Mouse (Mus musculus) NIH3T3 (cell line): ENCODE results near the gene Vmn2r36.
"Not testable (repeated sequence)": the region's sequence is repeated elsewhere in the genome, so short reads cannot be mapped to it uniquely, and the experiment has no call there.

Experiments
- DNase-seq: peaks from one replicate; pipeline ENCODE4 v3.0.0-alpha.2; 2012; ENCODE audit warnings: low read depth

Vmn2r36 gene

DNA sequence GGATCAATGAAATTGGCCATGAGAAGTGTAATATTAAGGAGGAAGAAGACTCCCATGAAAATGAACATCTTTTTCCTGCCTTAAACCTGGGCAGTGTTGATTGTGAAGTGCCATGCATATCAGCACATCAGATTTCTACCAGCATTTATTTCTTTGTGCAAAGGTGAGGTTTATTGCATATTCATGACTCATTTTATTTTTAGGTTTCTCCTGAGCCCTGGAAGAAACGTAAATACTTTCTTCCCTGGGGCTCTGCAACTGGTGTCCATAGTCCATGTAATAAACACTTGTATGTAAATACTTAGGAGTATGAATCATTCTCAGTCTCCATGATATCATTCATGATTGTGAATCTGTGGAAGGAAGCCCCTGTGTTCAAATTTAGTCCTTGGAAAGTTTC, at the start of gene Vmn2r36:
TSS of gene Vmn2r36 (minus strand) at position 101 of the 400 bp plus-strand sequence.
- not testable (repeated sequence) for DNase-seq
